Comparison of ENCODE assay signal across 9 mouse cellular contexts in the genomic region with DNA sequence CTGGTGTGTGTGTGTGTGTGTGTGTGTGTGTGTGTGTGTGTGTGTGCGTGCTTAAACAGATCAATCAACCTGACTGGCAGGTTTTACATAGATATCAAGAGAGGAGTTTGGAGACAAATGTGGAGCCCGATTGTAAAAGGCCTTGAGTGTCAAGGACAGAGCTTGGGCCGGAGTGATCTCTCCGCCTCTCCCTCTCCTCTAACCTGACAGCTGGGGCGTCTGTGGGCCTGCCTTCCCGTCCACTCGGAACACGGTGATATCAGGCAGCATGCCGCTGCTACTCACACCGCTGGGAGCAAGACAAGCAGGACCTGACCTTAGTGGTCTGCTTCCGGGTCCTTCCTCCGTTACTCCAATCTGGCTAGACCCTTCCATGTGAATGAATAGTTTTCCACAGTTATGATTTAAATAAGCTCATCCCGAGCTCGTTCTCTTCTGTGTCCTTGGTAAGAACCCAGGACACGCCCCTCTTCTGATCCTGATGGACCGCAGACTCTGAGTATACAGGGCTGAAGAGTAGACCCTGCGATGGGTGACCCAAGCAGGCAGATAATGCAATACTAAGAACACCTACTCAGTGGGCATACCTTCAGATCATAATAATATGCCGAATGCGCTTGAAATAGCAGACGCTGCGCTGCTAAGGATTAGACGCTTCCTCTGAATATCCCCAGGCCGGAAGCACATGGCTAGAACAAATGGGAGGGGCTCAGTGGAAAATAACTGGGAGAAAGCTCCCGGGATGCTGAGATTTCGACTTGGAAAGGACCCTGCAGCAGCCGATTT.
A peak's percentile ranks its signal among the peaks of the same experiment; 100 is the strongest.
DNase-seq lines count a peak whose midpoint lies in the region; ATAC-seq lines count a peak whose summit lies in the region.
"Had no signal": no experiment of that assay in that cellular context is flagged by ENCODE, and none has a peak within 500 bp of the region (broad histone marks: within the 10 kb centered on the region; RNA-seq: fewer than 3 reads in every experiment).

No protein-coding gene starts in this region.

- H3K9me3 ChIP-seq in kidney, embryonic 16.5 days (ENCODE audit: low read length), result no peaks in the 10 kb centered on the region
- H3K9me3 ChIP-seq in forebrain, embryonic 13.5 days (replicated peaks), result no peaks in the 10 kb centered on the region

- H3K4me1 ChIP-seq in kidney, embryonic 16.5 days (ENCODE audit: insufficient read depth, low read length), result no peaks in the 10 kb centered on the region
- peaks cover 30% of the 10 kb centered on the region for H3K4me1 ChIP-seq in forebrain, embryonic 13.5 days

- WGBS in kidney, embryonic 16.5 days, result 68% methylated on average over 26 of the region's 26 CpGs
- 66% methylated on average over 26 of the region's 26 CpGs for WGBS in forebrain, embryonic 13.5 days

- H3K36me3 ChIP-seq in kidney, embryonic 16.5 days (ENCODE audit: insufficient read depth, low read length), result no peaks in the 10 kb centered on the region
- no peaks in the 10 kb centered on the region for H3K36me3 ChIP-seq in forebrain, embryonic 13.5 days (ENCODE audit: poor library complexity, severe bottlenecking)

- H3K27ac ChIP-seq in kidney, embryonic 16.5 days (ENCODE audit: low read length), result no peak overlapping the region
- peak overlapping the region; percentile 75 for H3K27ac ChIP-seq in forebrain, embryonic 13.5 days
- H3K27ac ChIP-seq: macrophage had no signal

- no peak overlapping the region for H3K4me3 ChIP-seq in kidney, embryonic 16.5 days (ENCODE audit: low read length)
- H3K4me3 ChIP-seq in forebrain, embryonic 13.5 days, result no peak overlapping the region

- H3K9ac ChIP-seq in kidney, embryonic 16.5 days (replicated peaks; ENCODE audit: low read length), result no peak overlapping the region
- peak overlapping the region; percentile 16; the same call in 1 of the 2 replicates for H3K9ac ChIP-seq in forebrain, embryonic 13.5 days

- DNase-seq in kidney, adult 8-10 months, result no peak
- peak; percentile 46 for DNase-seq in adrenal gland, postnatal 10 days
- DNase-seq in kidney, postnatal 14 days, result peak; percentile 22
- peak; percentile 17 for DNase-seq in right cerebral cortex, postnatal 4 days

- no peak for ATAC-seq in kidney, embryonic 16.5 days (ENCODE audit: low FRiP score, low TSS enrichment)
- ATAC-seq in forebrain, embryonic 13.5 days, result peak; percentile 64
- no peak for ATAC-seq in megakaryocyte, adult 5-6 weeks (ENCODE audit: poor library complexity, severe bottlenecking)
- ATAC-seq in erythroblast, adult 5-6 weeks (replicated peaks; ENCODE audit: low FRiP score, poor library complexity, severe bottlenecking), result no peak

- H3K27me3 ChIP-seq in kidney, embryonic 16.5 days (ENCODE audit: insufficient read depth, low read length), result no peaks in the 10 kb centered on the region
- H3K27me3 ChIP-seq in forebrain, embryonic 13.5 days, result no peaks in the 10 kb centered on the region

- H3K4me2 ChIP-seq in kidney, embryonic 16.5 days (replicated peaks; ENCODE audit: low read depth, low read length), result peak overlapping the region; percentile 23; the same call in 1 of the 2 replicates
- peak overlapping the region; percentile 40 for H3K4me2 ChIP-seq in forebrain, embryonic 13.5 days

Comparison
In these comparisons a context has a peak if more than half of its experiments do, and no peak if none do; other contexts are left out.
1. DNase-seq: peak in adrenal gland, postnatal 10 days (single experiment), kidney, postnatal 14 days (single experiment) and right cerebral cortex, postnatal 4 days (single experiment); none in kidney, adult 8-10 months (0 of 2).